Mouse (Mus musculus): ENCODE data around the gene Meis1.

- TF ChIP-seq EP300 (IDR thresholded peaks at IDR 0.05; ENCODE audit: insufficient read depth, low read depth, low read length) = no peak
- TF ChIP-seq POLR2A (IDR thresholded peaks at IDR 0.05; ENCODE audit: insufficient read depth, low read length) = no peak
Observed at GRCm38 (mm10) chr11:18876886-18877625, 141.7 kb downstream of the Meis1 start.
